Mouse (Mus musculus): ENCODE data around the gene Zfp831. TPM values are rescaled to one million over a fixed set of nuclear protein-coding genes. Genes with fewer than 3 reads are reported as not detected.

Zfp831 gene
- total and polyA plus RNA-seq, 3 experiments = 0.48 to 0.99 (median 0.59) TPM

DNA sequence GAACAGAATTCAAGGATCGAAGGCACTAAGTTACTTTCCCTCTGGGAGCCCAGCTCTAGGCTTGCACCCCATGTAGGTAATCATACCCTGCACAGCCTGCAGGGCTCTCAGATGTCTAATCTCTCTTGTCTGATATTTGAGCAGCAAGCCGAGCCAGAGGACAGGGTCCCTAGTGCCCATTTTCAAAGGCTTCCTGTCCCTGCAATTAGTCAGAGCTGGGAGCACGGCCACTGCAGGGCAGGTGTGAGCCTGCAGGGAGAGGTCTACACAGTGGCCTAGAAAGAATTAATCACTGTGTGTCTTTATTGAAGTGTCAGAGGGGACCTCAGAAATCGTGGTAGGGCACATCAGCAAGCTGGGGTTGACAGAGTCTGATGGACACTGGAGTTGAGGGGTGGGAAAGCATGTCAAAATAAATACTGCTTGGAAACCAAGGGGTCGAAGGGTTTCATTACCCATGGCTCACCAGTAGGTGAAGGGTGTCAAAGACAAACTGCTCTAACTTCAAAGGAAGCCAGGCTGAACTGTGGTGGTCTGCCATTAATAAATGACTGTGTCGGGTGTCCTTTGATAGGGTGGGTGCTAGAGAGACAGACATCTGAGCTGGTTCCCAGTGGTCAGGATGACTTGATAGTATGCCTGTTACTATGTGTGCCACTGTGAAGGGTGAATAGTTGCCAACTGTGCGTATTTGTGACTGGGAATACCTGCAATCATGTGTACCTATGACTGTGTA, 18.3 kb downstream of the Zfp831 start:
- no peaks in the 10 kb centered on the region for H3K9me3 ChIP-seq (replicated peaks; ENCODE audit: low read length)
- no peak overlapping the region for H3K4me2 ChIP-seq (ENCODE audit: insufficient read depth, low read depth, poor library complexity, severe bottlenecking)
- no peaks in the 10 kb centered on the region for H3K79me2 ChIP-seq (replicated peaks; ENCODE audit: control insufficient read depth, extremely low read depth, insufficient read depth, poor library complexity, severe bottlenecking)
- peaks cover 0 to 20% of the 10 kb centered on the region in 2 experiments for H3K36me3 ChIP-seq (replicated peaks in 1 of 2; ENCODE audit: control insufficient read depth in 1 of 2, insufficient read depth in 1 of 2, low read length in 1 of 2)
- no peak for DNase-seq (ENCODE audit: extremely low read depth)
- no peak overlapping the region for H3K27ac ChIP-seq (ENCODE audit: insufficient read depth, low read depth)
- no peak overlapping the region for H3K4me3 ChIP-seq (replicated peaks in 1 of 3; ENCODE audit: low read depth in 2 of 3, low read length in 2 of 3, poor library complexity in 1 of 3)
- no peak overlapping the region for H3K9ac ChIP-seq (ENCODE audit: insufficient read depth, low read depth)
- dilution Hi-C loops (cut with MboI; ENCODE audit: extremely low pct_ligation_motif_present, extremely low pct_unique_long_range_greater_than_20kb, low sequenced_read_pairs) = no loop called here
- peaks cover 0 to 3% of the 10 kb centered on the region in 2 experiments; a peak in 1 of 4 replicates for H3K4me1 ChIP-seq (ENCODE audit: control insufficient read depth in 1 of 2, insufficient read depth in 2 of 2)
- no peak for TF ChIP-seq EP300 (IDR thresholded peaks at IDR 0.05; ENCODE audit: low read length)
- no peak for TF ChIP-seq CHD2 (IDR thresholded peaks at IDR 0.05; ENCODE audit: low read length)
- TF ChIP-seq POLR2AphosphoS2 (IDR thresholded peaks at IDR 0.05; ENCODE audit: low read depth, low read length) = no peak
- no peak for TF ChIP-seq MYC (IDR thresholded peaks at IDR 0.05; ENCODE audit: low read depth, low read length)
- TF ChIP-seq SMC3 (IDR thresholded peaks at IDR 0.05; ENCODE audit: low read depth, low read length) = no peak
- TF ChIP-seq ZC3H11A (IDR thresholded peaks at IDR 0.05; ENCODE audit: low read depth, low read length) = no peak
- no peak for TF ChIP-seq POLR2A (IDR thresholded peaks at IDR 0.05; ENCODE audit: low read depth, low read length)
- H3K27me3 ChIP-seq (replicated peaks) = no peaks in the 10 kb centered on the region
- in situ Hi-C loops (cut with MboI; ENCODE audit: low pct_ligation_motif_present, low pct_unique_long_range_greater_than_20kb, low sequenced_read_pairs) = no loop called here

- Histone ChIP-seq H3K27me3 (replicated peaks) (no peaks in the 10 kb centered on the region), H3K79me2 (replicated peaks; ENCODE audit: control insufficient read depth, extremely low read depth, insufficient read depth, poor library complexity, severe bottlenecking) (no peaks in the 10 kb centered on the region), H3K4me1 (ENCODE audit: control insufficient read depth in 1 of 2, insufficient read depth in 2 of 2) (peaks cover 0 to 3% of the 10 kb centered on the region in 2 experiments; a peak in 1 of 4 replicates), H3K4me2 (ENCODE audit: insufficient read depth, low read depth, poor library complexity, severe bottlenecking) (no peak overlapping the region), H3K9me3 (replicated peaks; ENCODE audit: low read length) (no peaks in the 10 kb centered on the region), H3K4me3 (replicated peaks in 1 of 3; ENCODE audit: low read depth in 2 of 3, low read length in 2 of 3, poor library complexity in 1 of 3) (no peak overlapping the region), H3K27ac (ENCODE audit: insufficient read depth, low read depth) (no peak overlapping the region), H3K9ac (ENCODE audit: insufficient read depth, low read depth) (no peak overlapping the region), H3K36me3 (replicated peaks in 1 of 2; ENCODE audit: control insufficient read depth in 1 of 2, insufficient read depth in 1 of 2, low read length in 1 of 2) (peaks cover 0 to 20% of the 10 kb centered on the region in 2 experiments)
- dilution Hi-C loops (cut with MboI; ENCODE audit: extremely low pct_ligation_motif_present, extremely low pct_unique_long_range_greater_than_20kb, low sequenced_read_pairs) (no loop called here), in situ Hi-C loops (cut with MboI; ENCODE audit: low pct_ligation_motif_present, low pct_unique_long_range_greater_than_20kb, low sequenced_read_pairs) (no loop called here)
- DNase-seq (ENCODE audit: extremely low read depth) = no peak
- TF ChIP-seq RCOR1 (conservative IDR thresholded peaks at IDR 0.05; ENCODE audit: low read depth, low read length) = no peak
- no peak for TF ChIP-seq POLR2A (IDR thresholded peaks at IDR 0.05; ENCODE audit: low read depth, low read length)
- TF ChIP-seq EP300 (IDR thresholded peaks at IDR 0.05; ENCODE audit: low read length) = no peak
- no peak for TF ChIP-seq ZMIZ1 (IDR thresholded peaks at IDR 0.05; ENCODE audit: low read depth, low read length)
- TF ChIP-seq UBTF (IDR thresholded peaks at IDR 0.05; ENCODE audit: low read depth, low read length) = no peak
- no peak for TF ChIP-seq ETS1 (conservative IDR thresholded peaks at IDR 0.05; ENCODE audit: low read depth, low read length)
- TF ChIP-seq HCFC1 (IDR thresholded peaks at IDR 0.05; ENCODE audit: low read depth, low read length) = no peak
- TF ChIP-seq USF2 (conservative IDR thresholded peaks at IDR 0.05; ENCODE audit: low read depth, low read length) = no peak
These were observed 19.3 kb downstream of the Zfp831 start for GRCm38 (mm10) chr2:174662593-174662992.

DNA sequence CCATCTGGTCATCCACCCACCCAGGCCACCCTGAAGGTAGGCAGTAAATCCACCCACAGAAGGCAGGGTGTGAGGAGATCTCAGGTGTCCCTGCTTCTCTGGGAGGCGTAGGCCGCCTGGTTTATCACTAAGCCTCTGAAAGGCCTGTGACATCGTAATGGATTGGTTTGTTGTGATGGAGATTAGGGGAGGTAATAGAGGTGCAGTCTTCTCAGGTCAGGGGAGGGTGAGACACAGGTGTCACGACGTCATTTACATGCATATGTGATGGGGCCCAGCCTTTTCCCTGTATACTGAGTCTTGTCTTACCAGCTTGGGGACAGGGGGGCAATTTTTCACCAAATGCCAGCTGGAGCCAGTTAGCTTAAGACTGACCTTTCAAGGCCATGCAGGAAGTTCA, 22.1 kb downstream of the Zfp831 start:
- no peak for DNase-seq (ENCODE audit: extremely low read depth)
- H3K4me1 ChIP-seq (ENCODE audit: control insufficient read depth in 1 of 2, insufficient read depth in 2 of 2) = no peaks in the 10 kb centered on the region
- no peaks in the 10 kb centered on the region for H3K9me3 ChIP-seq (replicated peaks; ENCODE audit: low read length)
- in situ Hi-C loops (cut with MboI; ENCODE audit: low pct_ligation_motif_present, low pct_unique_long_range_greater_than_20kb, low sequenced_read_pairs) (no loop called here), dilution Hi-C loops (cut with MboI; ENCODE audit: extremely low pct_ligation_motif_present, extremely low pct_unique_long_range_greater_than_20kb, low sequenced_read_pairs) (no loop called here)
- H3K4me2 ChIP-seq (ENCODE audit: insufficient read depth, low read depth, poor library complexity, severe bottlenecking) = no peak overlapping the region
- no peaks in the 10 kb centered on the region for H3K27me3 ChIP-seq (replicated peaks)
- no peak overlapping the region for H3K9ac ChIP-seq (ENCODE audit: insufficient read depth, low read depth)
- no peak overlapping the region for H3K27ac ChIP-seq (ENCODE audit: insufficient read depth, low read depth)
- H3K4me3 ChIP-seq (replicated peaks in 1 of 3; ENCODE audit: low read depth in 2 of 3, low read length in 2 of 3, poor library complexity in 1 of 3) = no peak overlapping the region
- peaks cover 0 to 6% of the 10 kb centered on the region in 2 experiments for H3K36me3 ChIP-seq (replicated peaks in 1 of 2; ENCODE audit: control insufficient read depth in 1 of 2, insufficient read depth in 1 of 2, low read length in 1 of 2)
- H3K79me2 ChIP-seq (replicated peaks; ENCODE audit: control insufficient read depth, extremely low read depth, insufficient read depth, poor library complexity, severe bottlenecking) = no peaks in the 10 kb centered on the region
- TF ChIP-seq TBP (conservative IDR thresholded peaks at IDR 0.05; ENCODE audit: low read depth, low read length) = no peak
- no peak for TF ChIP-seq USF2 (conservative IDR thresholded peaks at IDR 0.05; ENCODE audit: low read depth, low read length)
- TF ChIP-seq ZMIZ1 (IDR thresholded peaks at IDR 0.05; ENCODE audit: low read depth, low read length) = no peak
- TF ChIP-seq MXI1 (IDR thresholded peaks at IDR 0.05; ENCODE audit: low read depth, low read length) = no peak
- no peak for TF ChIP-seq NRF1 (IDR thresholded peaks at IDR 0.05; ENCODE audit: low read depth, low read length)
- no peak for TF ChIP-seq NELFE (IDR thresholded peaks at IDR 0.05; ENCODE audit: low read depth, low read length)
- no peak for TF ChIP-seq MYC (IDR thresholded peaks at IDR 0.05; ENCODE audit: low read depth, low read length)
- no peak for TF ChIP-seq SMC3 (IDR thresholded peaks at IDR 0.05; ENCODE audit: low read depth, low read length)
- TF ChIP-seq POLR2A (IDR thresholded peaks at IDR 0.05; ENCODE audit: low read depth, low read length) = no peak
- TF ChIP-seq RCOR1 (conservative IDR thresholded peaks at IDR 0.05; ENCODE audit: low read depth, low read length) = no peak
- TF ChIP-seq IRF4 (IDR thresholded peaks at IDR 0.05; ENCODE audit: low read depth, low read length) = no peak
- TF ChIP-seq ZC3H11A (IDR thresholded peaks at IDR 0.05; ENCODE audit: low read depth, low read length) = no peak
- TF ChIP-seq JUN (IDR thresholded peaks at IDR 0.05; ENCODE audit: insufficient read depth, low read depth, low read length) = no peak
- no peak for TF ChIP-seq JUND (conservative IDR thresholded peaks at IDR 0.05; ENCODE audit: low read depth, low read length)
- no peak for TF ChIP-seq KAT2A (IDR thresholded peaks at IDR 0.05; ENCODE audit: insufficient replicate concordance, low read length)
- TF ChIP-seq E2F4 (IDR thresholded peaks at IDR 0.05; ENCODE audit: insufficient replicate concordance, low read depth, low read length) = no peak
- no peak for TF ChIP-seq SIN3A (IDR thresholded peaks at IDR 0.05; ENCODE audit: low read length)
- no peak for TF ChIP-seq UBTF (IDR thresholded peaks at IDR 0.05; ENCODE audit: low read depth, low read length)
